Mouse (Mus musculus) forebrain, embryonic 16.5 days (tissue): ENCODE results near the gene Schip1. TPM values are rescaled to one million over a fixed set of nuclear protein-coding genes. Genes with fewer than 3 reads are reported as not detected.

Experiments used
- ATAC-seq: fragments of 200-750 bp; cut with Nextera tagmentation; 2 replicates; pipeline ENCODE4 v1.8.0; 2017; ENCODE audit warnings: mild to moderate bottlenecking, moderate library complexity
- H3K27ac ChIP-seq: fragments of 300-500 bp; sonication (generic); 2 replicates; pipeline ENCODE4 v1.5.1; 2014; ENCODE audit warnings: low read length, control low read depth
- H3K27me3 ChIP-seq: fragments of 300-500 bp; sonication (generic); replicated peaks from 2 replicates; pipeline ENCODE4 v1.6.1; 2014; ENCODE audit warnings: low read length; ENCODE audit not compliant: control insufficient read depth, insufficient read depth
- H3K36me3 ChIP-seq: fragments of 300-500 bp; sonication (generic); 2 replicates; pipeline ENCODE4 v1.6.1; 2014; ENCODE audit not compliant: control insufficient read depth, insufficient read depth
- H3K4me1 ChIP-seq: fragments of 300-500 bp; sonication (generic); replicated peaks from 2 replicates; pipeline ENCODE4 v1.6.1; 2014; ENCODE audit warnings: low read length; ENCODE audit not compliant: control insufficient read depth, insufficient read depth
- H3K4me2 ChIP-seq: fragments of 300-500 bp; sonication (generic); 2 replicates; pipeline ENCODE4 v1.6.1; 2014; ENCODE audit warnings: mild to moderate bottlenecking, low read length, control low read depth
- H3K4me3 ChIP-seq: fragments of 300-500 bp; sonication (generic); replicated peaks from 2 replicates; pipeline ENCODE4 v1.5.1; 2014; ENCODE audit warnings: mild to moderate bottlenecking, low read length, control low read depth
- H3K9ac ChIP-seq: fragments of 300-500 bp; sonication (generic); replicated peaks from 2 replicates; pipeline ENCODE4 v1.6.1; 2014; ENCODE audit warnings: low read depth, low read length, control low read depth
- H3K9me3 ChIP-seq: fragments of 300-500 bp; sonication (generic); 2 replicates; pipeline ENCODE4 v1.6.1; 2016; ENCODE audit warnings: low read length; ENCODE audit not compliant: control insufficient read depth
- WGBS: fragments of 180-500 bp; shearing (Covaris S2); extraction: QIAGEN DNeasy Blood & Tissue Kit; methylation state at CpG from one replicate; pipeline ENCODE4 v1.1.7; 2014; 5-methylcytosine and 5-hydroxymethylcytosine counted together
- polyA plus RNA-seq: library from polyadenylated mRNA; unstranded; fragments of >200 nt; fragmentation: Nextera tagmentation; extraction: Ambion mirVana; gene quantifications from 2 replicates; pipeline ENCODE4 v1.2.1, GENCODE M21; 2015

The Schip1 gene
- polyA plus RNA-seq, 1 experiment from 2014 or later = 173 TPM

DNA sequence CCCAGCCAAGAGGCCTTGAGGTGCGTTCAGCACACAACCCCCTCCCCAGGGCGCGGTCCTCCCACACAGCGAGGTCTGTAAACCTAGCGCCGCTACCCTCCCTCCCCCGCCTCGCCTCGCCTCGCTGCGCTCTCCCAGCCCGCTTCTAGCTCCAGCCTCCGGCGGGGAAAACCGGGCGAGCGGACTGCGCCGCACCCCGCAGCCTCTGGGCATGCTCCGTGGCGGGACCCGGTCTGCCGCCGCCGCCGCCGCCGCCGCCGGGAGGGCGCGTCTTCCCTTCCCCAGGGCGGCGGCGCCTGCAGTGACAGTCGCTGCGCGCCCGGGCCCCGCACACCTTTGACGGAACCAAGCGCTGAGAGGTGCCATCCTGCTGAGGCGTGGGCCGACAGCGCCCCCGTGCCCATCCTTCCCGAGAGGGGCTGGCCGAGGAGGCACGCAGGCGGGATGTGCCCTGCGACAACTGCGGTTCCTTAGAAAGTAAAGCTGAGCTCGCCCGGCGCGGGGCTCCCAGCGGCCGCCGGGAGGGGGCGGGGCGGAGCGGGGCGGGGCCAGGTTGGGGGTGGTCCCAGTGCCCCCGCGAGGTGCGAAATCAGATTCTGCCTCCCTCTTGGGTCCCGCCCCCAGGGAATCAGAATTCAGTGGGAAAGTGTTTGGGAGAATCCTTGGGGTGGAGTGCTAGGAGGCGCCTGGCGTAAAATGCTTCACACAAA is 429.1 kb downstream of the Schip1 start:
- Histone ChIP-seq H3K27ac (peak overlapping the region; percentile 81), H3K4me1 (peaks cover 25% of the 10 kb centered on the region), H3K4me3 (peak overlapping the region; percentile 62), H3K9me3 (no peaks in the 10 kb centered on the region), H3K27me3 (peaks cover 5% of the 10 kb centered on the region; the same call in 1 of the 2 replicates), H3K36me3 (no peaks in the 10 kb centered on the region), H3K4me2 (peak overlapping the region; percentile 87), H3K9ac (peak overlapping the region; percentile 69)
- under 1% methylated on average over 59 of the region's 70 CpGs for WGBS
- ATAC-seq = peak; percentile 85

- H3K4me1 ChIP-seq = peaks cover 25% of the 10 kb centered on the region
- peak overlapping the region; percentile 87 for H3K4me2 ChIP-seq
- ATAC-seq = peak; percentile 24
- peak overlapping the region; percentile 62 for H3K4me3 ChIP-seq
- under 1% methylated on average over 66 of the region's 68 CpGs for WGBS
- H3K27me3 ChIP-seq = peaks cover 5% of the 10 kb centered on the region; the same call in 1 of the 2 replicates
- H3K9me3 ChIP-seq = no peaks in the 10 kb centered on the region
- peak overlapping the region; percentile 69 for H3K9ac ChIP-seq
- peak overlapping the region; percentile 43 for H3K27ac ChIP-seq
- no peaks in the 10 kb centered on the region for H3K36me3 ChIP-seq
Observed at GRCm38 (mm10) chr3:68494296-68495095, 429.9 kb downstream of the Schip1 start.

DNA sequence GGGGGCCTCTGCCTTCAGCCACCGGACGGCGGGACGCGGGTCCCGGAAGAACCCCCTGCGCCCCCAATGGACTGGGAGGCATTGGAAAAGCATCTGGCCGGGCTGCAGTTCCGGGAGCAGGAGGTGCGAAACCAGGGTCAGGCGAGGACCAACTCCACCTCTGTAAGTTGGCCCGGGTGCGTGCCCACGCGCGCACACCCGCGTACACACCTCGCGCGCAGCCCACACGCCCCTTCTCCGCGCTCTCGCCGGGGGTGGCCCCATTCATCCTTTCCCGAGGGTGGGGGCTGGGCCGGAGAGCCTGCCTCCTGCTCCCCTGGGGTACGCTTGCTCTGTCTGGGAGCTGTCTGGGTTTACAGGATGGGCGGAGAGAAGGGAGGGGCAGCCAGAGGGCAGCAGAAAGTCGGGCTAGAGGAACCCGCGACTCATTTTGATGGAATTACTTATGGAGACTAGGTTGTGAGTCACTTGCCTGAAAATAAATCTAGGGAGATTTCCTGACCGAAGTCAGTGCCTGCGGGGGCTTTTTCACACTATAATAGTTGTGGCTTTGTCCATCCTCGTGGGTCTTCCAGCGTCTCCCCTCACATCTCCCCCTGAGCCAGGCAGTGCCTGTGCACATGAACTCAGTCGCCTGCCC is 430.6 kb downstream of the Schip1 start:
- peak overlapping the region; percentile 43 for H3K27ac ChIP-seq
- peaks cover 25% of the 10 kb centered on the region for H3K4me1 ChIP-seq
- H3K9me3 ChIP-seq = no peaks in the 10 kb centered on the region
- peak overlapping the region; percentile 62 for H3K4me3 ChIP-seq
- ATAC-seq = peak; percentile 27
- no peaks in the 10 kb centered on the region for H3K36me3 ChIP-seq
- H3K9ac ChIP-seq = peak overlapping the region; percentile 69
- H3K27me3 ChIP-seq = peaks cover 5% of the 10 kb centered on the region; the same call in 1 of the 2 replicates
- peak overlapping the region; percentile 87 for H3K4me2 ChIP-seq
- WGBS = 0% methylated on average over 37 of the region's 38 CpGs

GRCm38 (mm10) chr3:68495736-68496242 is 431.2 kb downstream of the Schip1 start:
- no peaks in the 10 kb centered on the region for H3K36me3 ChIP-seq
- WGBS = under 1% methylated on average over 9 of the region's 9 CpGs
- H3K4me3 ChIP-seq = peak overlapping the region; percentile 62
- peak overlapping the region; percentile 39 for H3K27ac ChIP-seq
- no peak for ATAC-seq
- H3K9ac ChIP-seq = peak overlapping the region; percentile 69
- peaks cover 5% of the 10 kb centered on the region; the same call in 1 of the 2 replicates for H3K27me3 ChIP-seq
- H3K4me2 ChIP-seq = peak overlapping the region; percentile 87
- H3K9me3 ChIP-seq = no peaks in the 10 kb centered on the region
- H3K4me1 ChIP-seq = peaks cover 25% of the 10 kb centered on the region

GRCm38 (mm10) chr3:68496513-68496912 is 431.9 kb downstream of the Schip1 start:
- no peaks in the 10 kb centered on the region for H3K9me3 ChIP-seq
- H3K4me2 ChIP-seq = peak overlapping the region; percentile 87
- no peak for ATAC-seq
- 63% methylated on average over 6 of the region's 6 CpGs for WGBS
- H3K27ac ChIP-seq = no peak overlapping the region
- peaks cover 5% of the 10 kb centered on the region; the same call in 1 of the 2 replicates for H3K27me3 ChIP-seq
- H3K4me1 ChIP-seq = peaks cover 25% of the 10 kb centered on the region
- H3K4me3 ChIP-seq = peak overlapping the region; percentile 62; the same call in 1 of the 2 replicates
- no peak overlapping the region for H3K9ac ChIP-seq
- no peaks in the 10 kb centered on the region for H3K36me3 ChIP-seq

DNA sequence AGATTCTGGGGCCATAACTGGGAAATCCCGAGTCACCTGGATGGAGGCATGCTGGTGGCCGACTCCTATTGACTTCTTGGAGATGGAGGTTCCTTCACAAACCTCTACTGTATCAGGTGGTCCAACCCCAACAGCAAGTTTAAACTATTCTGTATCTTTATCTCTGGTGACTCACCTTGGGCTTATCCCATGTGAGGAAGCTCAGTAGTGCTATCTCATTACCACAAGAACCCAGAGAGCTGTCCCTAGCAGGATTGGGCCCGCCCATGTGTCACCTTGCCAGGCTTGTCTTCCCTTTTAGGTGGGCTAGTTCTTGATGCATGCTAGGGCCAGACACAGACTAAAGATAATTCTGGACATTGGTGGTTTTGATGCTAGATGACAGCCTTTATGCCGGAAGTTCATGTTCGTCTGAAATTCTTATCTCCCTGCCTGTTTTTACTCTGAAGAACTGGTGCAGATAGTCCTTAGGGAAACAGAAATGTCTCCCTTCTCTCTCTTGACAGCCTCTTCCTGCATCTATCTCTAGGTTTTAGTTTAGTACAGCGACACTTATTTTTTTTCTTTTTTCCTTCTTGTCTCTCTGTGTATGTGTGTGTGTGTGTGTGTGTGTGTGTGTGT is 435.0 kb downstream of the Schip1 start:
- Histone ChIP-seq H3K4me2 (no peak overlapping the region), H3K4me1 (peaks cover 13% of the 10 kb centered on the region), H3K27me3 (no peaks in the 10 kb centered on the region), H3K9ac (no peak overlapping the region), H3K9me3 (no peaks in the 10 kb centered on the region), H3K36me3 (no peaks in the 10 kb centered on the region), H3K27ac (no peak overlapping the region), H3K4me3 (no peak overlapping the region)
- 91% methylated on average over 6 of the region's 6 CpGs for WGBS
- no peak for ATAC-seq

- WGBS = 92% methylated on average over 3 of the region's 3 CpGs
- Histone ChIP-seq H3K9ac (no peak overlapping the region), H3K4me2 (no peak overlapping the region), H3K4me3 (no peak overlapping the region), H3K9me3 (no peaks in the 10 kb centered on the region), H3K36me3 (no peaks in the 10 kb centered on the region), H3K4me1 (no peaks in the 10 kb centered on the region), H3K27me3 (no peaks in the 10 kb centered on the region), H3K27ac (no peak overlapping the region)
- ATAC-seq = no peak
Observed at GRCm38 (mm10) chr3:68504838-68505237, 440.2 kb downstream of the Schip1 start.

GRCm38 (mm10) chr3:68506769-68507318 is 442.2 kb downstream of the Schip1 start:
- no peak overlapping the region for H3K9ac ChIP-seq
- H3K4me2 ChIP-seq = no peak overlapping the region
- 71% methylated on average over 7 of the region's 7 CpGs for WGBS
- H3K36me3 ChIP-seq = no peaks in the 10 kb centered on the region
- H3K4me3 ChIP-seq = no peak overlapping the region
- H3K27ac ChIP-seq = no peak overlapping the region
- H3K27me3 ChIP-seq = no peaks in the 10 kb centered on the region
- ATAC-seq = no peak
- H3K9me3 ChIP-seq = no peaks in the 10 kb centered on the region
- H3K4me1 ChIP-seq = no peaks in the 10 kb centered on the region
